Mouse (Mus musculus): Measurements from ENCODE around the gene Slc15a1.
"Not testable (repeated sequence)": the region's sequence is repeated elsewhere in the genome, so short reads cannot be mapped to it uniquely, and the experiment has no call there.

Gene Slc15a1

DNA sequence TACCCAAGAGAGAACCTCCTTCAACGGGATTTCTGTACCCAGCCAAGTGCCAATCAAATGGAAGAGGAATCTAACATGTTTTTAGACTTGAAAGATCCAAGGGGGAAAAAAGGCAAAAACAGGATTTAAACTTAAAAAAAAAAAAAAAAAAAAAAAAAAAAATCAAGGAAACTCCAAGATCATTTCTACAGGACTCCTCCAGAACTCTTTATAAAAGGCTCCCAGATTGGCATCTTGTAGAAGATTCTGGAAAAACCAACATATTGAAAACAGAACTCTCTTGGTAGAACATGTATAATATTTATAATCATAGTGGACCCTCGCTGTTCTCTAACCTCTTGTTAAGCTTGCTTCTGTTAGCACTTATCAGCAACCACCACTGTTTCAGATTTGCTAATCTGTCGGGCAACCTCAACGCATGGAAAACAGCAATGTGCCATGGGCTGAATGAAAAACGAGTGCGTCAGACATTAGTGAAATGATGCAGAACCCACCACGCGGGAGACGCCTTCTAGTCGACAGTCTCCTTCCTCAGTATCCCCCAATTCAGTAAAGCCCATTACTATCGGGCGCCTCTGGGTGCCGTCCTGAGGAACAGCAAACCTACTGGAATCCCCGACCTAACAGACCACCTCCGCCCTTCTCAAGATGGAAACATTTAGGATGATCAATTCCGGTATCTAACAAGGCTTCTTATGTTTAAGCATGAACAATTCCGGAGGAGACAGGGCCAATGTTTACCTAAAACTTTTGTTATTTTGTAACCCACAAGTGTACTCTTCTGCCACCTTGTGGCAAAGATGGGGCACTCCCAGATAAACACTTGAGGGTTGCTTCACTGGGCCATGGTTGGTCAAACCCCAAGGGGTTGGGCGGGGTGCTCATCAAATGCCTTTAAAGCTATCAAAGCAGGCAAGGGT lies 54.3 kb downstream of the Slc15a1 start:
- peak; percentile 72 for DNase-seq

DNA sequence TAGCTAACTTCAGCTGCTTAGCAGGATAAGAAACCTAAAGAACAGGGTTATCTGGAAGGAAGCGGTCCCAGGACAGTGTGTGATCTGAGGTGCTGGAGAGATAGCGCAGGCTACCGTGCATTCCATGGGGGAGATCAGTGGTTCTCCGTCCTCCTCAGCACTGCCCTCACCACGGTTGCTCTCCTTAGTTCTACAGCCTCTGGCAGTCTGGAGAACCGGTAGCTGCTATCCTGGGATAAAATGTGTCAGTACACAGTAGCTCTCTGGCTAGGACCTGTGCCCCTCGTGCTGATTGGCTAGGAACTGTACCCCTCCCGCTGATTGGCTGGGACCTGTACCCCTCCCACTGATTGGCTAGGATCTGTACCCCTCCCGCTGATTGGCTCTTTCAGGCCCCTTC lies 58.1 kb downstream of the Slc15a1 start:
- DNase-seq = peak; percentile 30

DNA sequence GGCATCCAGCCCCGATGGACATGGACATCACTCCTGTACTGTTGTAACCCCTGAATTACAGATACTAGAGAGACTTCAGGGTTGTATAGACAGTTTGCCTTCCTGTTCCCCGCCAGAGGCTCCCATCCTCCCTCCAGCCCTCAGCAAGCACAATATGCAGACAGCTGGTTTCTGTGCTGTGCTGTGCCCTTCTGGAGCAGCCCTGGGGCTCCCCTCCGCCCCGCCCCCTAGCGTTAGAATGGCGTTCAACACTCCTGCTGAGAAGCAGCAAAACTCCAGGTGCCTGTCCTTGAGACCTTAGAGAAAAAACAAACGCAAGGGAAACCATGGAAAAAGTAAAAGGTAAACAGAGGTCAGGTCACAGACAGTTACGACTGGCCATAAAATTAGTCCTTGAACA lies 59.9 kb downstream of the Slc15a1 start:
- peak; percentile 91 for DNase-seq

DNA sequence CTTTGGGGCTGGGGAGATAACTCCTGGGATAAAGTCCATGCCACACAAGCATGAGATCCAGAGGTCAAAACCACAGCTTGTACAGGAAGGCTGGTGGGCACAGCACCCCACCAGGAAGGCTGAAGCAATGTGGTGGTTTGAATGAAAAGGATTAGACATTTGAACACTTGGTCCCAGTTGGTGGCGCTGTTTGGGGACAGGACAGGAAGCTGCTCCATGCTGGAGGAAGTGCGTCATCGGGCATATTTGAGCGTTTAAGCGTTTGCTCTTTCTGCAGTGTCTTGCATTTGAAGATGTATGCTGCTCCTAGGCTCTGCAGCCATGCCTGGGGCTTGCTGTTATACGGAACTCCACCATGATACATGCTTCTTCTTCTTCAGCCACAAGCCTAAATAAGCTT lies 64.2 kb downstream of the Slc15a1 start:
- no peak for DNase-seq

DNA sequence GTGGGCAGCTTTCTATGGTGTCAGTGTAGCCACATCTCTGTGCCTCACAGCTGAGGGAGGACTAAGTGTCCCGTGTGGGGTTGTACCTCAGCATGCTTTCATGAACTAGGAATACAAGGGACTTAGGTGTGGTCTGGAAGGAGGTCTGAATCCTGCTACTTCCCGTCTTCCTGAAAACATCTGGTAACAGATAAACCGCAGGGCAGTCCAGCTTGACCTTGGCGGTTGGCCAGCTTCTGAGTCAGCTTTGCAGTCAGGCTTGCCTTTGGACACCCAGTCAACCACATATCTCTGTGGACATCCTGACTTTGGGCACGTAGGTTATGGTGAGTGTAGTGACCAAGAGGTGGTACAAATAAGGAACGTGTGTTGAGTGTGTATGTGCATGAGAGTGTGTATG lies 68.0 kb downstream of the Slc15a1 start:
- no peak for DNase-seq

DNA sequence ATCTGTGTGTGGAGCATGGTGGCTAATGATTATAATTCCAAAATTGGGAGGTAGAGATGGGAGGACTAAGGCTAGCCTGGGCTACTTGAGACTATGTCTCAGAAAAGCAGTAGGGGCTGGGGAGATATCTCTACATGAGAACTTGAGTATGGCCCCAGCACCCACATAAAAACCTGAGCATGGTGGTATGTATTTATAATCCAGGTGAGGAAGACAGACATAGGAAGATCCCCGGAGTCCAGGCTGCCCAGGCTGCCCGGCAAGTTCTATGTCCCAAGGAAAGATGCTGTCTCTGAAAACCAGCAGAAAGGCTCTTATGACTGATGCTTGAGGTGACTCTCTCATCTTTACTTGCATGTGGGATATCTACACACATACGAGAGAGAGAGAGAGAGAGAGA lies 68.6 kb downstream of the Slc15a1 start:
- DNase-seq = no peak

DNA sequence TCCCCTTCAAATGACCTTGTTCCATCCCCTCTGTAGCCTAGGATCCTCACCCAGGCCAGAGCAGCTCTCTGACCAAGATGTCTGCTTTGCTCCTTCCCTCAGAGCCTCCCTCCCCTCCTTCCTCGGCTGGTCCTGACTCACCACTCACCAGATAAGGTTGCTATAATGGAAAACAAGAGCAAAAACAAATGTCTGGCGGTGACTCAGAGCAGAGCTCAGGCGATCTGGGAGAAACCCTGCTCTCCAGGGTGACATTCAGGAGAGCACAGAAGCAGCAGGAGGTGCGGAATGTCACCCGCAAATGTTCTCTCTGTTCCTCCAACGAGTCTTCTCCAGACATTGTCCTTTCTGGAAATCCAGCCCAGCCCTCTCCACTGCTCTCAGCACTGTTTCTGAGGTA lies 69.3 kb downstream of the Slc15a1 start:
- DNase-seq = no peak

DNA sequence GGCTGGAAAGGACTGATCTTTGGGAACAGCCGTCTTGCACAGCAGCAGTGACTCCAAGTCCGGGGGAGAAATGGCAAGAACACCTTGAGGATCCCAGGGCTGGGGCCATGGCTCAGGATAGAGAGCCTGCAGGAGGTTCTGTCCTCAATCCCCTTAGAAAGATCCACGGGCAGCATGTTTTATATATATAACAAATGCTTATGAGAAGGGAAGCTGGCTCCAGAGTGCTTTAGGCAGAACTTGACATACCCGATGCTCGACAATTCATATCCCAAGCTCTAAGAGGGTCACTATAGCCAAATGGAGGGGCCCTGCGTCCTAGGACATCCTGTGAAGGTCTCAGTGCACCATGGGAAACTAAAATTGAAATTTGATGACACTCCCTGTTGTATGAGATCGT lies 73.8 kb downstream of the Slc15a1 start:
- no peak for DNase-seq

DNA sequence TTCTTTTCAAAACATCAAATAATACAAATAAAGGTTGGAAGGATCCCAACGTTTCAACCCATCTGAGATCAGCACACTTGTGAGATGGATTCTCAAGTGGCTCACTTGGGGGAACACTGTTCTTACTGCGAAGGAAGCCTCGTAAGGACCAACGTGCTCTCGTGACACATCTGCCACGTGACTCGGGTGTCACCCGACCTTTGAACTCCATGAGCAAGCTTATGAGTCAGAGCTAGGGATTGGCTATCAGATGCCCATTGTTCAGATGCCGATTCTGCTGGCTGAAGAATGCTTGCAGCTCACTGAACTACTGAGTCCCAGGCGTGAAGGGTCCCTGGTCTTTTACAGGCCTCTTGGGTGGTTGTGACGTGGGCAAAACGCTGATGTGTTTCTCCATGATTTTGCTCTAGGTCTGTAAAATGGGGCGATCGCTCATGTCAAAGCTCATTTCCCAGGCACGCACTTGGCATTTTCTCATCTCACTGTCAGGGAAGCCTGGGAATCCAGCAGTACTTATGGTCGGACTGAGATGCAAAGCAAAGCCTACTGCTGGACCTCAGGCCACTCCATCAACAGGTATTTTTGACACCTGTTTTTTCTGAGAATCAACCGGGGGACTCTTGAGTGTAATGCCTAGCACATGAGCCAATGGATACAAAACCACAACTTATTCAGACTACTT lies 75.1 kb downstream of the Slc15a1 start:
- DNase-seq = no peak

DNA sequence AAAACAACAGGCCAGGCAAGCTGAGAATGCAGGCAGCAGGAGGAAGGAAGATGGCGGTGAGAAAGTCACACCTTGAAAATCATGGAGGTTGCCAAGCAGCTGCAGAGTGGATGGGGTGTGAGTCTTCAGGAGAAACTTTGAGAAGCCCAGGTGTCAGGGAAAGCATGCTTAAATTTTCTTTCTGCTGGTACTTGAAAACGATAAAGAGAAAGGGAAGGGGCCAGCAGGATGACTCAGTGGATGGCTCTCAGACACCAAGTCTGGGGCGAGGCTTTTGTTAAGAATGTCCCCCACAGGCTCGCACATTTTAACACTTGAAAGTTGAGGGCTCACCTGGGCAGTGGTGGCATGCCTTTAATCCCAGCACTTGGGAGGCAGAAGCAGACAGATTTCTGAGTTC lies 76.9 kb downstream of the Slc15a1 start:
- no peak for DNase-seq

DNA sequence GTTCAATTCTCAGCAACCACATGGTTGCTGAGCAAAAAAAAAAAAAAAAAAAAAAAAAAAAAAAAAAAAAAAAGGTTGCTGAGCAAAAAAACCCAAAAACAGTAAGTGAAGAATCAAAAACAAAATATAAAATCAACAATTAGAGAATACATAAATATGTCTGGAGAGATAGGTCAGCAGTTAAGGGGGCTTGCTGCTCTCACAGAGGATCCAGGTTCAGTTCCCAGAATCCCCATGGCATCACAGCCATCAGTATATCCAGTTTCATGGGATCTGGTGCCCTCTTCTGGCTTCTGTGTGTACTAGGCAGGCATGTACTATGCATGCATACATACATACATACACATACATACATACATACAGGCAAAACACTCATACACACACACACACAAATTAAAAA lies 78.3 kb downstream of the Slc15a1 start:
- DNase-seq = peak; percentile 50

DNA sequence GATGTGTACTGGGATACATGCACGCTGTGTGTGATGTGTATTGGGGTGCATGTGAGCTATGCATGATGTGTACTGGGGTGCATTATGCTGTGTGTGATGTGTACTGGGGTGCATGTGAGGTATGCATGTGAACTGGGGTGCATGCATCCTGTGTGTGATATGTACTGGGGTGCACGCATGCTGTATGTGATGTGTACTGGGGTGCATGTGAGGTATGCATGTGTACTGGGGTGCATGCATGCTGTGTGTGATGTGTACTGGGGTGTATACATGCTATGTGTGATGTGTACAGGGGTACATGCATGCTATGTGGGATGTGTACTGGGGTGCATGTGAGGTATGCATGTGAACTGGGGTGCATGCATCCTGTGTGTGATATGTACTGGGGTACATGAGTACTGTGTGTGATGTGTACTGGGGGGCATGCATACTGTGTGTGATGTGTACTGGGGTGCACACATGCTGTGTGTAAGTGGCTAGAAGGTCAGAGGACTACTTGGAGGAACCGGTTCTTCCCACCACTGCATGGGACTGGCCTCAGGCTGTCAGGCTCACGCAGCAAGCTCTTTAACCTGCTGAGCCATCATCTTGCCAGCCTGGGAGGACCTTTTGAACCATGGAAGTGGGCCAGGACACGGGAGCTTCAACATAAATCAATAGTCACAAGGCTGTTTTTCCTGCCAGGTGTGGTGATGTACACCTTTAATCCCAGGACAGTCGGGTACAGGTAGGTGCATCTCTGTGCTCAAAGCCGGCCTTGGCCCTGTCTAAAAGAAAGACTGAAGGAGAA lies 79.9 kb downstream of the Slc15a1 start:
- DNase-seq = no peak

DNA sequence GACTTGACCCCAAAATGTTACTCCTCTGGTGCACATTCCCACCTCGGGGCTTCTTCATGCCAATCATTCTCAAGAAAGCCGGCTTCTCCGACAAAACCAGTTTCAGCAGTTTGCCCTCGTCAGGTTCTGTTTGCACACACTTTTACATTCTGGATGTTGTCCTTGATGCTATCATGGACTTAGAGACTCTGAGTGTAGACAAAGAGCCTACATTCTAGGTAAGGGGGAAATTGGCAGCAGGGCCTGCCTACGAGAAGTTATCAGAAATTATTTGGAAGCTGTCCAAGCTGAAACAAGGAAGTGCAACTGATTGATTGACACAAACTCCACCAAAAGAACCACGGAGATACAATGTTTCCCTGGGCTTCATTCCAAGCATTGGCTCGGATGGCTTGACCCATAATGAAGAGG lies 81.7 kb downstream of the Slc15a1 start:
- DNase-seq = no peak

DNA sequence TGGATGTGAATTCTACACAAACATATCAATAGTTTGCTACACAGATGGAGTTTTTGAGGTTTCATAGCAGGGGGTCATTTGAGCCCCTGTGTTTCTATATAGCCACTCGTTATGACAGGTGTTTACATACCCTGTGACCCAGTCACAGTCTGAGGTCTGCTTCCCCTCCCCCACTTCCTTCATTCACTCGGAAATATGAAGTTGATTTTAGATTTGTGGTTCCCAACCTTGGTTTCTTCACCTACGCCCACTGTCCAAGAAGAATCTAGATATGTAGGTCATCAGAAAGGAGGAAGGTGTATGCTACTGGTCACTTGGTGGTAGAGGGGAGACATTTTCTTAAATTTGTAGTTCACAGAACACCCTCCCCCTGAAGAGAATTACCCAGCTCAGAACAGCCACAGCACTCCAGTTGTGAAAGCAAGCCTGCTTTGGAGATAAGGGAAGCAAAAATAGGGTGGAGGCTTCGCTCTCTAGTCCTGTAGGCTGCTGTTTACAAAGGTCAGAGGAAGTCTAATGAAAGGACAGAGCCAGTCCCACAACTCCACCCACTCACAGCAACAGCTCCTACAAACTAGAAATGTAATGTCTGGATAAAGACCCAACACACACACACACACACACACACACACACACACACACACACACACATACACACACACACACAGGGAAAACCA lies 82.2 kb downstream of the Slc15a1 start:
- peak; percentile 35 for DNase-seq

DNA sequence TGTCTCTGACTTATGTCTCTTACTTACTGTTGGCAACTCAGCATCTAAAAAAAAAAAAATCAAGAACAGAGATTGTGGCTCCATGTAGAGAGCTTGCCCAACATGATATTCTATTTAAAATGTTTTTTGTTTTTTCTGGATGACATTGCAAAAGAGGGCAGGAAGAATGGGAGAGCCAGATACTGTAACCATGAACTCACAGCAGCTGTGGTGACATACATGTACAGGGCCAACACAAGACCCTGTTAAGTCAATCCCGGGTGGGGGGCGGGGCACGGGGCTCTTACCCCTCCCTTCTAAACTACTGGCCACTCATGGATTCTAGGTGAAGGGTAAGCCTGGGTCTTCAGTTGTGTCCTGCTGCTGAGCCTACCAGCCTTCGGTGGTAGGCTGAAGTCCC lies 83.1 kb downstream of the Slc15a1 start:
- DNase-seq = no peak

DNA sequence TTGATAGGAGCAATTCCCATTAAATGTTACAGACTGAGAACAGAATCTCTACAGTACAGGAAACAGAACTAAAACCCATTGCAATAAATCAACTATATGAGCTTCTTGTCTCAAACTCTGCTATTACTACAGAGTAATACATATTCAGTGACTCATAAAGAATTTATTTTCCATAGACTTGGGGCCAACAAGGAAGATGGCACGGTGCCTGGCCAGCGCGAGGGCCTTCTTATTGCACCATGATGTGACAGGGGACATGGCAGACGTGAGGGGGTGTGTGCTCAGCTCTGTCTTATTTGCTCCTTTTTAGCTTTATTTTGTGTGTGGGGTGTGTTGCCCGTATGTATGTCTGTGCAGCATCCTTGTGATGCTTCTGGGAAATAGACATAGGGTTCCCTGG lies 87.5 kb downstream of the Slc15a1 start:
- no peak for DNase-seq

DNA sequence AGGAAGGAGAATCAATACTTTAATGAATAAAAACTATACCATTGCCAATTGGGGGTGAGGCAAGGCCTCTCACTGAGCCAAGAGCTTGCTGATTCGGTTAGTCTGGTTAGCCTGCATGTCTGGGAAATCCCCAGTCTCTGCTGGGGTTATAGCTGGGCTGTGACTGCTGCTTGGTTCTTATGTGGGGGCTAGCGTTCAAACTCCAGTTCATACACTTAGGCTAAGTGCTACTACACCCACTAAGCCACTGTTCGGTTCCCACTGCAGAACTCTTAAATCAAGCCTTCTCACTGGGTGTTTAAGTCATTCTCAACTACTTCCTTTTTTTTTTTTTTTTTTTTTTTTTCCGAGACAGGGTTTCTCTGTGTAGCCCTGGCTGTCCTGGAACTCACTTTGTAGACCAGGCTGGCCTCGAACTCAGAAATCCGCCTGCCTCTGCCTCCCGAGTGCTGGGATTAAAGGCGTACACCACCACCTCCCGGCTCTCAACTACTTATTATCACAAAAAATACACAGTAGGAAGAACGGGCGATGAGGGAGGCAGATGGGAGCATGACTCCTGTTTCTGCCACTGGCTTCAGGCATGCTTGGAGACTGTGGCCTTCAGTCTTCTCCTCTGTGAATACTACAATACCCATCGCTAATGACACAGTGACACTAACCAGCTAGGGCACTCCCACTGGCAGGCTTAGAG lies 88.3 kb downstream of the Slc15a1 start:
- DNase-seq = no peak

DNA sequence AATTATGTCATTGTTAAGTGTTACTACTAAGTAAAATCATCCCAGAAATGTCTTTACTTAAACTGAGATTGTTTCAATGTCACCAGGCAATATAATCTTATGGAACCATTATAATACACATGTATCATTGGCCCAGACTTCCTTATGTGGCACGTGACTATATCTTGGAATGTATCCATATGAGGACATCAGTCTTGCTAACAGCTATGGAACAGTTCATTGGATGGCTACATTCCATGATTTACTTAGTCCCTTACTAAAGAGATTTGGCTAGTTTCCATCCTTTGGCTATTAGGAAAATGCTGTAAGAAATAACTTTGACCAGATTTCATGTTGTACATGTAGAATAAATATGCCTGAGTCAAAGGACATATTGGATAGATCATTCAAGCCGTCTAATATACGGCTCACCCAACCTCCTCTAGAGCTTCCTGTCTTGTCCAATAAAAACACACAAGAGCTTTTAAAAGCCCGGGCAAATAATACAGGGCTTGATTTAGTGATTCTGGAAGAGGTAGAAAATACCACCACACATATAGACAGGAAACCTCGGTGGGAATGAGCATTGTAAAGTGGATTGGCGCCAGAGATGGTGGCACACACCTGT lies 90.3 kb downstream of the Slc15a1 start:
- no peak for DNase-seq

DNA sequence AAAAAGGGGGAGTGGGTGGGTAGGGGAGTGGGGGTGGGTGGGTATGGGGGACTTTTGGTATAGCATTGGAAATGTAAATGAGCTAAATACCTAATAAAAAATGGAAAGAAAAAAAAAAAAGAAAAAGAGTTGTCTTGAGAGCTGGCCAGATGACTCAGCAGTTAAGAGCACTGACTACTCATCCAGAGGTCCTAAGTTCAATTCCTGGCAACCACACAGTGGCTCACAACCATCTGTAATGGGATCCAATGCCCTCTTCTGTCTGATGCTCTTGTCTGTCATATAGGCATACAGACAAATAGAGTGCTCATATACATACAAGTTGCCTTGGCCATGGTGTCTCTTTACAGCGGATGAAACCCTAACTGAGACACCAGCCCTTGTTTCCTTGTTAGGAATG lies 91.3 kb downstream of the Slc15a1 start:
- DNase-seq = not testable (repeated sequence)
